Mouse (Mus musculus) kidney, adult 2 months (tissue): ENCODE data around the gene Adgrd1. TPM values are rescaled to one million over a fixed set of nuclear protein-coding genes. Genes with fewer than 3 reads are reported as not detected.

Source experiments
- DNase-seq: peaks from one replicate; pipeline ENCODE4 v3.0.0; 2021
- H3K27ac ChIP-seq: fragments of 200-500 bp; 2 replicates; pipeline ENCODE4 v1.5.1; 2012; ENCODE audit warnings: low read depth, low read length, control low read depth, inconsistent platforms; ENCODE audit not compliant: insufficient read depth
- H3K27me3 ChIP-seq: fragments of 200-500 bp; replicated peaks from 2 replicates; pipeline ENCODE4 v1.6.1; 2012; ENCODE audit warnings: mild to moderate bottlenecking, moderate library complexity, low read length, inconsistent platforms; ENCODE audit not compliant: control insufficient read depth, insufficient read depth
- H3K36me3 ChIP-seq: fragments of 200-500 bp; 2 replicates; pipeline ENCODE4 v1.6.1; 2012; ENCODE audit warnings: mild to moderate bottlenecking, moderate library complexity, low read length, inconsistent platforms; ENCODE audit not compliant: control insufficient read depth, insufficient read depth
- H3K4me1 ChIP-seq: fragments of 200-500 bp; 2 replicates; pipeline ENCODE4 v1.6.1; 2011; ENCODE audit warnings: low read length; ENCODE audit not compliant: control insufficient read depth, insufficient read depth
- H3K4me3 ChIP-seq: fragments of 200-500 bp; 2 replicates; pipeline ENCODE4 v1.5.1; 2011; ENCODE audit warnings: mild to moderate bottlenecking, low read depth, low read length, control low read depth; ENCODE audit not compliant: insufficient read depth
- CTCF ChIP-seq: fragments of 200-500 bp; conservative IDR thresholded peaks from 2 replicates; pipeline ENCODE4 v1.5.1; 2011; ENCODE audit warnings: low read depth, mild to moderate bottlenecking, control low read depth, low read length, moderate library complexity, mixed read lengths; ENCODE audit not compliant: insufficient read depth, insufficient read length
- POLR2A ChIP-seq: fragments of 200-500 bp; IDR thresholded peaks from one replicate; pipeline ENCODE4 v1.6.1; 2011; ENCODE audit warnings: low read depth, low read length, control low read depth
- WGBS: fragments of 180-500 bp; shearing (Covaris S2); methylation state at CpG from one replicate; pipeline ENCODE4 v1.1.7; 2018; 5-methylcytosine and 5-hydroxymethylcytosine counted together
- polyA plus RNA-seq: library from polyadenylated mRNA; depleted of rRNA; stranded (reverse); fragments of >200 nt; gene quantifications from 2 replicates; pipeline ENCODE4 v1.2.3, GENCODE M21; 2012

Gene Adgrd1
- polyA plus RNA-seq, 1 experiment, result 1.1 TPM

DNA sequence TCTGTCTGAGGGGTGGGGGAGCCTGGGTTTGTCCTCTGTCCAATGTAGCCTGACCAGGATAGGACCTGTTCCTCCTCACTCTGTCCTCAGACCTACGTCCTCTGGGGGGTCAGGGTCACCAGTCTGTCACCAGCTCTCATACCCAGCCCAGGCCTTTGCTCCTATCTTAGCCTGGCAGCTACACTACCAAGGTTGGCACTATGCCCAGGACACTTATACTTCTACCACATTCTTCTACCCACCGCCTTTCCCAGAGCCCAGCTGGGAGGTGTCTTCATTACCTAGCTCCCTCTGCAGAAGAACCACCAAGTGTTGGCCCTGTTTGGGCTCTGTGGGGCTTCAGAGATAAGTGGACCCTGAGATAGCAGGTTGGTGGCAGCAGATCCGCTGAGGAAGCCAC, 103.6 kb downstream of the Adgrd1 start:
- peak; percentile 10 for DNase-seq
- 64% methylated on average over 3 of the region's 3 CpGs for WGBS
- no peak overlapping the region for H3K27ac ChIP-seq
- TF ChIP-seq CTCF, result no peak
- TF ChIP-seq POLR2A, result no peak
- no peaks in the 10 kb centered on the region for H3K4me1 ChIP-seq
- no peaks in the 10 kb centered on the region for H3K27me3 ChIP-seq
- H3K4me3 ChIP-seq, result no peak overlapping the region
- no peaks in the 10 kb centered on the region for H3K36me3 ChIP-seq

GRCm38 (mm10) chr5:129208279-129208678, 111.7 kb downstream of the Adgrd1 start:
- Histone ChIP-seq H3K27ac (no peak overlapping the region), H3K36me3 (no peaks in the 10 kb centered on the region), H3K4me3 (no peak overlapping the region), H3K4me1 (no peaks in the 10 kb centered on the region), H3K27me3 (no peaks in the 10 kb centered on the region)
- no peak for DNase-seq
- TF ChIP-seq POLR2A (no peak), CTCF (no peak)

DNA sequence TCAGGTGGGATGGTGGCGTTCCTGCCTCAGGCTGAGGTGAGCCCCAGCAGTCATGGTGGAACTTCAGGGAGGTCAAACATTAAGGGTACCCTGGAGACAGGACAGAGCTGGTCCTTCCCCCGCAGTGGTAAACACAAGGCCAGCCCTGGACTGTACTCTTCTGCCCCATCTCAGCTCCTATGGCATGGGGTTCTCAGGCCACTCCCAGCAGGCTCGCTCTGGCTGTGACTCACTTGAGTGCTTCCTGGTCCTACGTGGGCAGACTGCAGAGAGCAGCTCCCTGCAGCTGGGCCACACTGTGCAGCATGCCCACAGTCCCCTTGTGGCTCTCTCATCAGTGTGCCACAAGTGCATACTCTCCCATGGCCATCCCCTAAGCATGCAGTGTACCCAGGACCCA, 112.3 kb downstream of the Adgrd1 start:
- TF ChIP-seq POLR2A (no peak), CTCF (no peak)
- no peak overlapping the region for H3K4me3 ChIP-seq
- H3K27me3 ChIP-seq, result no peaks in the 10 kb centered on the region
- H3K4me1 ChIP-seq, result no peaks in the 10 kb centered on the region
- no peak for DNase-seq
- no peaks in the 10 kb centered on the region for H3K36me3 ChIP-seq
- 40% methylated on average over 4 of the region's 4 CpGs for WGBS
- H3K27ac ChIP-seq, result no peak overlapping the region

DNA sequence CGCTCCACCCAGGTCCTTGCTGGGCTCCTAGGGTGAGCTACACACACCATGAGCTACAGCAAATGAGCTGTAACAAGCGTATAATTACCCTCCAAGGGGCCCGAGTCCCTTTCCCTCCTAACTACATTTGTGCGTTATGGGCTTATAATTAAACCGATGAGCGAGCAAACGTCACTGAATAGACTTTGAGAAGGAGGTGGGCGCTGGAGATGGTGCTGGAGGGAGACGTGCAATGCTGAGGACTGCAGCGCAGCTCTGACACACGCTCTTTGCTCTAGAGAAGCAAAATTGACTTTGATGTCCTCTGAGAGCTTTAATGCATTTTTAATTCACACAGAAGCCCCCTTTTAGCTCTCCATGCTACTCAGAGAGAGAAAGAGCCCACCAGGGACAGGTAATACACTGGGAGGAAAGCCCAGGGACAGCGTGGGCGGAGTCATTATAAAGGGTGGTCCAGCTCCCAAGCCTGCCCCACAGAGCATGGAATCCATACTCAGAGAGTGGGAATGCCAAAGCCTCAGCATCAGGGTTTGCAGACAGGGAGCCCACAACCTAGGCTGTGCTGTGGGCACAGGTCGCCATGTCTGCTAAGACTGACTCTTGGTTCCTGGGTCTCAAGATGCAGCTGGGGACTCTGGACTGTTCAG, 115.0 kb downstream of the Adgrd1 start:
- no peaks in the 10 kb centered on the region for H3K27me3 ChIP-seq
- H3K4me3 ChIP-seq, result no peak overlapping the region
- TF ChIP-seq POLR2A, result no peak
- no peak for TF ChIP-seq CTCF
- H3K36me3 ChIP-seq, result no peaks in the 10 kb centered on the region
- no peak overlapping the region for H3K27ac ChIP-seq
- 36% methylated on average over 14 of the region's 14 CpGs for WGBS
- no peaks in the 10 kb centered on the region for H3K4me1 ChIP-seq
- DNase-seq, result no peak

- no peak for TF ChIP-seq CTCF
- no peak for TF ChIP-seq POLR2A
- no peaks in the 10 kb centered on the region for H3K36me3 ChIP-seq
- 56% methylated on average over 9 of the region's 9 CpGs for WGBS
- H3K27me3 ChIP-seq, result no peaks in the 10 kb centered on the region
- DNase-seq, result no peak
- H3K4me3 ChIP-seq, result no peak overlapping the region
- H3K4me1 ChIP-seq, result no peaks in the 10 kb centered on the region
- H3K27ac ChIP-seq, result no peak overlapping the region
Measured at GRCm38 (mm10) chr5:129214023-129214422, 117.5 kb downstream of the Adgrd1 start.

GRCm38 (mm10) chr5:129216001-129216400, 119.5 kb downstream of the Adgrd1 start:
- H3K27me3 ChIP-seq, result no peaks in the 10 kb centered on the region
- no peak overlapping the region for H3K4me3 ChIP-seq
- no peak overlapping the region for H3K27ac ChIP-seq
- no peak for DNase-seq
- TF ChIP-seq POLR2A, result no peak
- no peak for TF ChIP-seq CTCF
- 92% methylated on average over 2 of the region's 2 CpGs for WGBS
- H3K4me1 ChIP-seq, result no peaks in the 10 kb centered on the region
- H3K36me3 ChIP-seq, result no peaks in the 10 kb centered on the region

GRCm38 (mm10) chr5:129217481-129218221, 121.1 kb downstream of the Adgrd1 start:
- Histone ChIP-seq H3K27me3 (no peaks in the 10 kb centered on the region), H3K4me1 (no peaks in the 10 kb centered on the region), H3K27ac (no peak overlapping the region), H3K4me3 (no peak overlapping the region), H3K36me3 (no peaks in the 10 kb centered on the region)
- 12% methylated on average over 22 of the region's 22 CpGs for WGBS
- TF ChIP-seq CTCF (no peak), POLR2A (no peak)
- DNase-seq, result peak; percentile 7
